Mouse (Mus musculus): ENCODE measurements around the gene Dhx35. TPM values are rescaled to one million over a fixed set of nuclear protein-coding genes. Genes with fewer than 3 reads are reported as not detected.

The Dhx35 gene
- polyA plus RNA-seq, 1 experiment from 2014 or later, result 19.2 TPM

DNA sequence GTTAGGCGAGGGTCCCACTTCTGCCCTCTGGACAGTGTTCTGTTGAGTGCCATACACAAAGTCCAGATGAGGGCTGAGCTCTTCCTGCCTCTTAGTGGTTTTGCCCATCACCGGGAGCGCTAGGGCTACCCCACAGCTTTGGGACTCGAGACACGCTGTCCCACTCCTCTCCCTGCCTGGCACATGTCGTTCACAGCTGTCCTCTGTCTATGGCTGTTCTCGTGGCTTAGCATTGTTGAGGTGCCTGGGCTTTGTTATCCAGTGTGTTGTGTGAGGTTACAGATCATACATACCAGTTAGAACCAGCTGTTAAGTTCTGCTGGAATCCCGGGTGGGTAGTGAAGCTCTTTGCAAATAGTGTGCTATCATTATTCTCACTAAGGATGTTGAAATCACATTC lies 23.1 kb downstream of the Dhx35 start:
- H3K4me3 ChIP-seq, result no peak overlapping the region
- no peak overlapping the region for H3K27ac ChIP-seq
- H3K36me3 ChIP-seq (replicated peaks), result peaks cover 75% of the 10 kb centered on the region
- 91% methylated on average over 8 of the region's 8 CpGs for WGBS
- DNase-seq (ENCODE audit: extremely low spot score, low spot score), result no peak
- H3K27me3 ChIP-seq (ENCODE audit: poor library complexity, severe bottlenecking), result no peaks in the 10 kb centered on the region
- no peaks in the 10 kb centered on the region for H3K9me3 ChIP-seq
- H3K4me1 ChIP-seq, result no peaks in the 10 kb centered on the region

DNA sequence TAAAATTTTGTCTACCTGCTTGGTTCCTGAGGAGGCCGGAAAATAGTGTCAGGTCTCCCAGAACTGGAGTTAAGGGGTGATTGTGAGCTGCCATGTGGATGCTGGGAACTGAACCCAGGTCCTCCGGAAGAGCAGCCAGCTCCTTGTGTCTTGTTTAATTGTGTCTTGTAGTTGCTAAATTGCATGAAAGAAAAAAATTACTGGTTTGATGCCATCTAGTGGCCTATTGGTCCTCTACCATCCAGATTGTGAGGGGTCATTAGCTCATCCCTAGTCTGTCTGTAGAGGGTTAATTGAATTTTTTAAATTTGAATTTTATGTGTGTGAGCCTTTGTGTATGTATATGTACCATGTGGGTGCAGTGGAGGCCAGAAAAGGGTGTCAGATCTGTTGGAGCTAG lies 33.5 kb downstream of the Dhx35 start:
- WGBS, result 91% methylated on average over 2 of the region's 2 CpGs
- no peaks in the 10 kb centered on the region for H3K4me1 ChIP-seq
- DNase-seq (ENCODE audit: extremely low spot score, low spot score), result no peak
- no peaks in the 10 kb centered on the region for H3K27me3 ChIP-seq (ENCODE audit: poor library complexity, severe bottlenecking)
- H3K9me3 ChIP-seq, result no peaks in the 10 kb centered on the region
- H3K27ac ChIP-seq, result no peak overlapping the region
- peaks cover 87% of the 10 kb centered on the region for H3K36me3 ChIP-seq (replicated peaks)
- no peak overlapping the region for H3K4me3 ChIP-seq

DNA sequence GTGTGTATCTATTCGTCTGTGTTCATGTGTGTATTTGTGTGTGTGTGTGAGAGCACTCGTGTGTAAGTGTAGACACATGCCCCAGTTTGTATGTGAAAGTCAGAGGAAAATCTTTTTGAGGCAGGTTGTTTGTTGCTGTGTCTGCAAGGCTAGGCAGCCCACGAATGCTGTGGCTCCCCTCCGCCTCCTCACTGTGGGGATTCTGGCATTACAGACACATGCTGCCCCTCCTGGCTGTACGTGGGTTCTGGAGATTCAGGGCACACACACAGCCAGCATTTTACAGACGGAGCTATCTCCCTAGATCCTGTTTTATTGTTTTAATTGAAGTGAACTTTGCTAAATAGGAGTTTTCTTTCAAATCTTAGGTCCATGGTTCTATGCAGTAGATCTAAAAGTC lies 35.1 kb downstream of the Dhx35 start:
- no peak overlapping the region for H3K4me3 ChIP-seq
- H3K4me1 ChIP-seq, result peaks cover 5% of the 10 kb centered on the region; the same call in 1 of the 2 replicates
- no peaks in the 10 kb centered on the region for H3K27me3 ChIP-seq (ENCODE audit: poor library complexity, severe bottlenecking)
- 83% methylated on average over 6 of the region's 6 CpGs for WGBS
- peaks cover 91% of the 10 kb centered on the region for H3K36me3 ChIP-seq (replicated peaks)
- no peaks in the 10 kb centered on the region for H3K9me3 ChIP-seq
- DNase-seq (ENCODE audit: extremely low spot score, low spot score), result no peak
- no peak overlapping the region for H3K27ac ChIP-seq

DNA sequence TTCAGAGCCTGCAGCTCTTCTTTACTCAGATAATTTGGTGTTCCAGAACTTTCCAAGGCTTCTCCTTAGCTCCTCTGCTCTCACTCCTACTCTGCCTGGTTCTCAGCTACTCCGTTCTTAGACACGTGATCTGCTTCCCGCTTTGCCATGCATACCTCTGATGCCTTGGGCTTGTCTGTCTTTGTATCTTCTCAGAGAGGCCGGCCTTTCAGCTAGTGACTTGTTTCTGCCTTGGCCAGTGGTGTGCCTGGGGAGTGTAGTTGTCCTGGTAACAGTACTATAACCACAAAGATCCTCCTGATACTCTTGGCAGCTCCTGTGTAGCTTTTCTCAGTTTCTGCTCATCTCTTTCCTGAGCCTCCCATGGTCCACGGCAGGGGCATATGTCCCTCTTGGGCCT lies 38.6 kb downstream of the Dhx35 start:
- Histone ChIP-seq H3K27me3 (ENCODE audit: poor library complexity, severe bottlenecking) (no peaks in the 10 kb centered on the region), H3K36me3 (replicated peaks) (peaks cover 98% of the 10 kb centered on the region), H3K4me1 (peaks cover 5% of the 10 kb centered on the region; the same call in 1 of the 2 replicates), H3K4me3 (no peak overlapping the region), H3K27ac (no peak overlapping the region), H3K9me3 (no peaks in the 10 kb centered on the region)
- 85% methylated on average over 5 of the region's 5 CpGs for WGBS
- DNase-seq (ENCODE audit: extremely low spot score, low spot score), result no peak

DNA sequence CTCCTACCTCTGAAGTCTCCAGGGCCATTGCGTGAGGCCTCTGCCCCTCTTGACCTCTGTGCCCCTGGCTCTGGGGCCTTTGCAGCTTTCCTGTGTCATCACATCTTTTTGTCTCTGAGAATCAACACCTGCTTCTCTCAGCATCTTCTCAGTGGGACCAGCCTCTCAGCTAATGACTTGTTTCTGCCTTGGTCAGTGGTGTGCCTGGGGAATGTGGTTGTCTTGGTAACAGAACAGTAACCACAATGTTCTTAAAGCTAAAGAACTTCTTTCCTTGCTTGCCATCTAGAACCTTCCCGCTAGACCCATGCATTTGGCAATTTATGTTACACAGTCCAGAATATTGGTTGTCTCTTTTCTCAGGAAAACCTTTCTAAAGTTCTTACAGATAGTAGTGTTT lies 39.0 kb downstream of the Dhx35 start:
- Histone ChIP-seq H3K4me3 (no peak overlapping the region), H3K36me3 (replicated peaks) (peaks cover 98% of the 10 kb centered on the region), H3K4me1 (peaks cover 5% of the 10 kb centered on the region; the same call in 1 of the 2 replicates), H3K9me3 (no peaks in the 10 kb centered on the region), H3K27ac (no peak overlapping the region), H3K27me3 (ENCODE audit: poor library complexity, severe bottlenecking) (no peaks in the 10 kb centered on the region)
- no peak for DNase-seq (ENCODE audit: extremely low spot score, low spot score)
- 73% methylated on average over 2 of the region's 2 CpGs for WGBS

DNA sequence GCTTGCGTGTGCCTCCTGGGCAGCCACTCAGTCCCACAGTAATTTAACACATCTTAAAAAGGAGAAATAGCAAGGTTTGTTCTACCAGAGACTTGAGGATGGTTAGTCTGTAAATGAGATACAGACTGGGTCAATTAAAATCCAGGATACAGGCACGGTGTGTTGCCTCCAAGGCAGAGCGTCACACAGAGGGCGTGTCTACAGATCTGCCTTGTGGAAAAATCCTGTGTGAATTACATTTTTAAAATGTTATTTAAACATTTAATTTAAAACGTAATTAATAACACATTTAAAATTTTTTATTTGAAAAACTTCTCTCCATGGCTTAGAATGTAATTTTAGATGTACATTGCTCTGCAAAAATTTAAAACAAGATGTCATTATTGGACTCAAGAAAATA lies 48.7 kb downstream of the Dhx35 start:
- H3K36me3 ChIP-seq (replicated peaks), result peaks cover 73% of the 10 kb centered on the region

DNA sequence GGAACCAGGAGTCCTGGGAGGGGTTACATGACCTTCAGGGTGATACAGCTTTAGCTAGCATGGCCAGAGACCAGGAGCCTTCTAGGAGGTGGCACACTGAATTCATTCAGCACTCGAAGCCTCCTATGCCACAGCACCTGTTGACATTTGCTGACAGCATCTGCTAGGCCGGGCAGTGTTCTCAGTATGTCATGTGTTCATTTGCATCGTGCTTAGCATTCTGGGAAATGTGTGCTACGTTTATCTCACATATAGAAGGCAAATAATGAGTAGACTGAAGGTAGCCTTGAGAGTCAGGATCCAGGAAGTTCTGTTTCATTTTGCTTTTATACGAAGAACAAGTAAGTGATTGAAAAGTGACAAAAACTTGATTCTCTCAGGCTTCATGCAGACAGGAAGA lies 50.4 kb downstream of the Dhx35 start:
- no peak overlapping the region for H3K4me3 ChIP-seq
- H3K4me1 ChIP-seq, result peaks cover 4% of the 10 kb centered on the region; the same call in 1 of the 2 replicates
- 93% methylated on average over 5 of the region's 5 CpGs for WGBS
- no peak overlapping the region for H3K27ac ChIP-seq
- H3K36me3 ChIP-seq (replicated peaks), result peaks cover 75% of the 10 kb centered on the region
- DNase-seq (ENCODE audit: extremely low spot score, low spot score), result no peak
- H3K27me3 ChIP-seq (ENCODE audit: poor library complexity, severe bottlenecking), result no peaks in the 10 kb centered on the region
- no peaks in the 10 kb centered on the region for H3K9me3 ChIP-seq

More for the DNA sequence above, 48.7 kb downstream of the Dhx35 start:
- Histone ChIP-seq H3K9me3 (no peaks in the 10 kb centered on the region), H3K4me1 (peaks cover 5% of the 10 kb centered on the region; the same call in 1 of the 2 replicates), H3K27ac (no peak overlapping the region), H3K27me3 (ENCODE audit: poor library complexity, severe bottlenecking) (no peaks in the 10 kb centered on the region), H3K4me3 (no peak overlapping the region)
- no peak for DNase-seq (ENCODE audit: extremely low spot score, low spot score)
- 74% methylated on average over 5 of the region's 5 CpGs for WGBS

DNA sequence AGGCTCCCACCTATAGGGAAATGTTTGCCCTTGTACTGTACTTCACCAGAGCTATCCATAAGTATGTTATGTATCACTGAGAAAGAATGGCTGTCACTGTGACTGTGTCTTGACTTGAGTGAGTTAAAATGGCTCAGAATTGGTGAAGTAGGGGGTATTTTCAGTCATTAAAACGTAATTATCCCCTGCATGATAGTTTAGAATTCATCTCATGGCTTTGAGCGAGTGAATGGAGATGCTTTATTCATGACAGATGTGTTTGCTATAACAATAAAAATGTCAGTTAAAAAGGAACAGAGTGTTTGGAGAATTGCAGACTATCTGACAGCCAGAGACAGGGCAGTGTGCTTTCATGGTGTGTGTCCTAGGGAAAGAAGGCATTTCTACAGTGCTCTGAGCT lies 51.6 kb downstream of the Dhx35 start:
- no peak for DNase-seq (ENCODE audit: extremely low spot score, low spot score)
- no peak overlapping the region for H3K4me3 ChIP-seq
- no peak overlapping the region for H3K27ac ChIP-seq
- H3K4me1 ChIP-seq, result no peaks in the 10 kb centered on the region
- H3K27me3 ChIP-seq (ENCODE audit: poor library complexity, severe bottlenecking), result no peaks in the 10 kb centered on the region
- 82% methylated on average over 2 of the region's 2 CpGs for WGBS
- H3K9me3 ChIP-seq, result no peaks in the 10 kb centered on the region
- H3K36me3 ChIP-seq (replicated peaks), result peaks cover 72% of the 10 kb centered on the region

DNA sequence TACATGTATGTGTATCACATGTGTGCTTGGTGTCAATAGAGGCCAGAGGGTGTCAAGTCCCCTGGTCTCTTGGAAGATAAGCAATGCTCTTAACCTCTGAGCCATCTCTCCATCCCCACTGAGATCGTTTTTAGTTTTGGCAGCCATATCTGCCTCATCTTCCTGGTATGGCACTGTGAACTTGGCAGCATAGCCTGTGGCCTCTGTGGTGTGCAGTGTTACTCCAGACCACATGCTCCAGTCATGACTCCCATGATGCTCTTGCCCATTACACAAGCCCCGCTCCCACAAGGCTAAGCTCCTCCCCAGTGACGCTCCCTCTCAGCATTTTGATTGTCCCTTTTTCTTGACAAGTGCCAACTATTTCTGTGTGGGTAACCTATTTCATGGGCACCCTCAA lies 53.4 kb downstream of the Dhx35 start:
- H3K27ac ChIP-seq, result no peak overlapping the region
- H3K4me1 ChIP-seq, result no peaks in the 10 kb centered on the region
- WGBS, result 94% methylated on average over 3 of the region's 3 CpGs
- H3K4me3 ChIP-seq, result no peak overlapping the region
- H3K27me3 ChIP-seq (ENCODE audit: poor library complexity, severe bottlenecking), result no peaks in the 10 kb centered on the region
- H3K9me3 ChIP-seq, result no peaks in the 10 kb centered on the region
- peaks cover 67% of the 10 kb centered on the region for H3K36me3 ChIP-seq (replicated peaks)
- DNase-seq (ENCODE audit: extremely low spot score, low spot score), result no peak

DNA sequence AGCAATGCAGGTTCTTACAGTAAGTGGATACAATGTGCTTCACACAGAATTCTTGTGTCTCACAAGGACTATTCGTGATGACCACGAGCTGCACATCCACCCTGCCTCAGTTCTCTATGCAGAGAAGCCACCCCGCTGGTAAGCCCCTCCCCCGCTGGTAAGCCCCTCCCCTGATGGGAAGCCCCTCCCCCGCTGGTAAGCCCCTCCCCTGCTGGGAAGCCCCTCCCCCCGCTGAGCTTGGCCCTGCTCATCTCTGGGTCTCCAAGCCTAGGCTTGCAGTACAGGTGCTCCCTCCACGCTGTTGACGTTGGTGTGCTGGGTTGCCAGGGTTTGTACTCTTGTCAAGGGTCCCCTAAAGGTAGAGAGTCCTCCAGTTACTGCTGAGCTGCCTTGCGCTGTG lies 54.8 kb downstream of the Dhx35 start:
- H3K36me3 ChIP-seq (replicated peaks), result peaks cover 64% of the 10 kb centered on the region
- no peak overlapping the region for H3K27ac ChIP-seq
- 77% methylated on average over 9 of the region's 9 CpGs for WGBS
- no peaks in the 10 kb centered on the region for H3K27me3 ChIP-seq (ENCODE audit: poor library complexity, severe bottlenecking)
- no peaks in the 10 kb centered on the region for H3K9me3 ChIP-seq
- no peaks in the 10 kb centered on the region for H3K4me1 ChIP-seq
- H3K4me3 ChIP-seq, result no peak overlapping the region
- no peak for DNase-seq (ENCODE audit: extremely low spot score, low spot score)

DNA sequence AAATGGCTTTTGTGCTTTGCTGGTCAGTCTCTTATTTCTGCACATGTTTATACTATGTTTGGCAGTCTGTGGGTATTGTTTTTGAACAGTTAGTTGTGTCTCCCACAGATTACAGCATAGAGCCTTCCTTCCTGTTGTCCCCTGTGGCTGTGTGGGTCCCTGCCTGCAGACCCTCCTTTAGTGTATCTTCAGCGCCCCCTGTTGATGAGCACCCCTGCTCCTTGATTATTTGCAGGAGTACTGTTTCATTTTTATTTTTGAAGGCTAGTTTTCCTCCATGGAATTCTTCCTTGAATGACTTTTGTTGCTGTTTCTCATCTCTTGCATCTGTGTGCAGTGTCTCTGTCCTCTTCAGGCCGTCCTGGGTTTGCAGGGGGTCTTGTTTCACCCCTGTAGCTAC lies 58.0 kb downstream of the Dhx35 start:
- H3K9me3 ChIP-seq, result no peaks in the 10 kb centered on the region
- 50% methylated on average over 2 of the region's 2 CpGs for WGBS
- DNase-seq (ENCODE audit: extremely low spot score, low spot score), result no peak
- no peaks in the 10 kb centered on the region for H3K4me1 ChIP-seq
- peaks cover 75% of the 10 kb centered on the region for H3K36me3 ChIP-seq (replicated peaks)
- H3K27ac ChIP-seq, result no peak overlapping the region
- no peaks in the 10 kb centered on the region for H3K27me3 ChIP-seq (ENCODE audit: poor library complexity, severe bottlenecking)
- no peak overlapping the region for H3K4me3 ChIP-seq

DNA sequence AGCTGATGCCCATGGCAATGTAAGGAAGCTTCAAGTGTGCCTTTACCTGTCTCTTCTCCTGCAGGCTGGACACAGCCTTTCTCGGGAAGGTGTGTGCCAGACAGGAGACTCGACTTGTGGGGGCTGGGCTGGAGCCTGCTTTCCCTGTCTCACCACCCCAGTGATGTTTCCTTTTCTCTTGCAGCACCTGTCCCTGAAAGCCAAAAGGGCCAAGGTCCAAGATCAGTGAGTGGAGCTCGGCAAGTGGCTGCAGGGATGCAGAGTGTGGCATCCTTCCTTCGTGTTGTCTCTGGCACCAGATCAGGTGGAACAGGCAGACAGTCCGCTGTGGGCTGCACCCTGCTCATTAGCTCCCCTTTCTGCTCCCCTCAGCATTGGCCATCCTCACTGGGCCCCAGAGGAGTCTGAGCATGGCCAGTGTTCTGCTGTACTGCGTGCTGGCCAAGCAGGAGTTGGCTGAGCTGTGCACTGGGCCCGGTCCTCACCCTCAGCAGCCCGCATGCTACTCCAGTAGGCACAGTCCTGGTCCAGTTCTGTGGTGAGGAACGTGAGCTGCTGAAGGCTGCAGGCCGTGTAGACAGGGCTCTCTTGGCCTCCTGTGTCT lies 62.4 kb downstream of the Dhx35 start:
- H3K27ac ChIP-seq, result no peak overlapping the region
- H3K27me3 ChIP-seq (ENCODE audit: poor library complexity, severe bottlenecking), result no peaks in the 10 kb centered on the region
- no peaks in the 10 kb centered on the region for H3K4me1 ChIP-seq
- WGBS, result 91% methylated on average over 10 of the region's 10 CpGs
- H3K9me3 ChIP-seq, result no peaks in the 10 kb centered on the region
- no peak for DNase-seq (ENCODE audit: extremely low spot score, low spot score)
- peaks cover 51% of the 10 kb centered on the region for H3K36me3 ChIP-seq (replicated peaks)
- H3K4me3 ChIP-seq, result no peak overlapping the region

DNA sequence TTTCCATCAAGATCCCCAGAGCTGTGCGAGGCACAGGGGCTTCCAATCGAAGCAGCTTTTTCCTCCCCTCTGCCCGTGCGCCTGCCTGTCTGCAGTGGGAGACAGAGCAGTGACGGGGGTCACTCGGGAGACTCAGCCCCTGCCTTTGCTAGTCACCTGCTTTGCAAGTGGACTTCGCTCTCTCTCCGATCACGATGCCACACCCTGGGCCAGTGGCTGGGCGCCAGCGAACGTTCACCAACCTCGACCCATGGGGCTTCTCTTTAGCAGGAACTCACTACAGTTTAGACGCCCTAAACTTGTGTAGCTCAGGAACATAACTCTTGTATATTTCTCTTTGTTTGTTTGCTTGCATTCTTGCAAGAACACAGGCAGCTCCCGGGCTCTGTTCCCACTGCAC lies 63.0 kb downstream of the Dhx35 start:
- H3K36me3 ChIP-seq (replicated peaks), result peaks cover 48% of the 10 kb centered on the region
- H3K27me3 ChIP-seq (ENCODE audit: poor library complexity, severe bottlenecking), result no peaks in the 10 kb centered on the region
- DNase-seq (ENCODE audit: extremely low spot score, low spot score), result no peak
- H3K9me3 ChIP-seq, result no peaks in the 10 kb centered on the region
- H3K4me1 ChIP-seq, result no peaks in the 10 kb centered on the region
- 93% methylated on average over 15 of the region's 15 CpGs for WGBS
- no peak overlapping the region for H3K4me3 ChIP-seq
- no peak overlapping the region for H3K27ac ChIP-seq

DNA sequence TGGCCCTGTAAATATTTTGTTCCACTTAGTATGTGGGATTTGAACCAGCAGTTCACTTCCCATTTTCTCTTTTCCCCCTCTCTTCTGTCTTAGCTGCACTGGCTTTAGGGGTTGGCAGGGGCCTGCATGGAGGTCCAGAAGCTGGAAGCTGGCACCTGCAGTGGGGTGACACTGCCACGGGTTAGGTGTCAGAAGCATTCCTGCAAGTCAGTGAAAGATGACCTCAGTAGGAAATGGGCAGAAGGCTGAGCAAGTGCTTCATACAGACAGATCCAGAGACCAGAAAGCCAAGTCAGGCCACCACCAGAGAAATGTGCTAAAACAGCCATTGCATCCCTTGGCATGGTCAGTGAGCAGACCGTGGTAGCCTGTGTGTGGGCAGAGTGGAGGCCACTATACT lies 66.5 kb downstream of the Dhx35 start:
- Histone ChIP-seq H3K4me1 (no peaks in the 10 kb centered on the region), H3K4me3 (no peak overlapping the region), H3K36me3 (replicated peaks) (peaks cover 25% of the 10 kb centered on the region), H3K27ac (no peak overlapping the region), H3K27me3 (ENCODE audit: poor library complexity, severe bottlenecking) (no peaks in the 10 kb centered on the region), H3K9me3 (no peaks in the 10 kb centered on the region)
- WGBS, result 84% methylated on average over 2 of the region's 2 CpGs
- DNase-seq (ENCODE audit: extremely low spot score, low spot score), result no peak
